Mouse (Mus musculus): ENCODE measurements at regions not wholly inside any gene's neighbourhood (a gene's known extent, or its start where the extent isn't known, plus 50 kb on each side); places are given as distances from the start of the nearest gene placed in this dataset.

DNA sequence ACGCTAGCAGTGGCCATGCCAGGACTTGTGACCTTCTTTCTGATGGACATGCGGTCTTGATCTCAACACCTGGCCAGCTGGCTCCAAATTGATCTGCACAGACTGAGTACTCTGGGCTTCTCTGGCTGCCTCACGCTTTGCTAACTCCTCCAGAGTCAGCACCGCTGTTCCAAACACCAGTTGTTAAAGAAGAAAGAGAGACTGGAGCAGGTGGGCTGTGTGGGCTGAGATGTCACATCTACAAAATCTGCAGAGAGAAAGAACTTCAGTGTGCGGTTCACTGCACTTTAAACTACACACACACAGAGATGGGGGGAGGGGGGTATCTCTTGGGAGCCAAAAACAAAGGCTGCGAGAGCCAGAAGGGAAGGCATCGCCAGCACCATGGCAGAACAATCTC, 234.2 kb downstream of the Rnf144a start:
- TF ChIP-seq ZMIZ1 (IDR thresholded peaks at IDR 0.05; ENCODE audit: low read depth, low read length) (no peak), ZC3H11A (IDR thresholded peaks at IDR 0.05; ENCODE audit: low read depth, low read length) (no peak), USF1 (IDR thresholded peaks at IDR 0.05; ENCODE audit: low read depth, low read length) (no peak), CTCF (conservative IDR thresholded peaks at IDR 0.05 in 1 of 2, IDR thresholded peaks at IDR 0.05 in 1 of 2; ENCODE audit: low read depth in 2 of 2, low read length in 2 of 2) (no peak), MAFK (IDR thresholded peaks at IDR 0.05; ENCODE audit: insufficient replicate concordance, low read length) (no peak), POLR2A (IDR thresholded peaks at IDR 0.05; ENCODE audit: low read depth, low read length) (no peak), MAZ (IDR thresholded peaks at IDR 0.05; ENCODE audit: low read depth, low read length) (no peak), ELF1 (IDR thresholded peaks at IDR 0.05; ENCODE audit: low read depth, low read length) (no peak), MYC (IDR thresholded peaks at IDR 0.05; ENCODE audit: low read depth, low read length) (no peak)
